Mouse (Mus musculus): Measurements from ENCODE around the gene Ddx39b.
"Not testable (repeated sequence)": the region's sequence is repeated elsewhere in the genome, so short reads cannot be mapped to it uniquely, and the experiment has no call there.

Ddx39b gene

GRCm38 (mm10) chr17:35219601-35220041 lies 21.9 kb upstream of the Ddx39b start:
- DNase-seq (ENCODE audit: low read depth): peak; percentile 88

GRCm38 (mm10) chr17:35220156-35220952 lies 21.2 kb upstream of the Ddx39b start, which contains the start of gene Gm16181:
Gene Gm16181, plus strand, starts transcription at chr17:35220834.
- DNase-seq (ENCODE audit: low read depth): no peak

GRCm38 (mm10) chr17:35222299-35222698 lies 19.2 kb upstream of the Ddx39b start:
- peak; percentile 59 for DNase-seq (ENCODE audit: low read depth)

GRCm38 (mm10) chr17:35224641-35225040 lies 16.9 kb upstream of the Ddx39b start:
- DNase-seq (ENCODE audit: low read depth): no peak

GRCm38 (mm10) chr17:35225456-35225855 lies 16.1 kb upstream of the Ddx39b start:
- DNase-seq (ENCODE audit: low read depth): no peak

- DNase-seq (ENCODE audit: low read depth): peak; percentile 73
These were observed 14.9 kb upstream of the Ddx39b start for GRCm38 (mm10) chr17:35226561-35227046.

- peak; percentile 91 for DNase-seq (ENCODE audit: low read depth)
These were observed 10.5 kb upstream of the Ddx39b start for GRCm38 (mm10) chr17:35231022-35231421.

GRCm38 (mm10) chr17:35232043-35232442 lies 9.5 kb upstream of the Ddx39b start:
- peak; percentile 94 for DNase-seq (ENCODE audit: low read depth)

GRCm38 (mm10) chr17:35232659-35233058 lies 8.9 kb upstream of the Ddx39b start:
- DNase-seq (ENCODE audit: low read depth): peak; percentile 84

- DNase-seq (ENCODE audit: low read depth): peak; percentile 72
These were observed 8.2 kb upstream of the Ddx39b start, which contains the start of gene Atp6v1g2 for GRCm38 (mm10) chr17:35233114-35233980. Gene Atp6v1g2, plus strand, starts transcription at chr17:35233660.

- DNase-seq (ENCODE audit: low read depth): not testable (repeated sequence)
These were observed 7.5 kb upstream of the Ddx39b start for GRCm38 (mm10) chr17:35234090-35234489.

GRCm38 (mm10) chr17:35234903-35235302 lies 6.6 kb upstream of the Ddx39b start:
- DNase-seq (ENCODE audit: low read depth): peak; percentile 71

GRCm38 (mm10) chr17:35235614-35236389 lies 5.7 kb upstream of the Ddx39b start, which contains the start of gene Nfkbil1:
Gene Nfkbil1, minus strand, starts transcription at chr17:35235792.
- peak; percentile 96 for DNase-seq (ENCODE audit: low read depth)

GRCm38 (mm10) chr17:35236390-35236746 lies 5.2 kb upstream of the Ddx39b start:
- peak; percentile 97 for DNase-seq (ENCODE audit: low read depth)

- DNase-seq (ENCODE audit: low read depth): no peak
These were observed 4.5 kb upstream of the Ddx39b start for GRCm38 (mm10) chr17:35236996-35237395.

GRCm38 (mm10) chr17:35237504-35237903 lies 4.0 kb upstream of the Ddx39b start:
- DNase-seq (ENCODE audit: low read depth): no peak

- no peak for DNase-seq (ENCODE audit: low read depth)
These were observed 1.8 kb upstream of the Ddx39b start for GRCm38 (mm10) chr17:35239700-35240099.

GRCm38 (mm10) chr17:35240384-35241304 lies 902 bp upstream of the Ddx39b start:
- no peak for DNase-seq (ENCODE audit: low read depth)

- DNase-seq (ENCODE audit: low read depth): peak; percentile 90
These were observed 732 bp downstream of the Ddx39b start for GRCm38 (mm10) chr17:35242015-35242941.

Data from induced T-regulatory cell, adult 2 months (primary cell).